Mouse (Mus musculus): ENCODE measurements at regions not wholly inside any gene's neighbourhood (a gene's known extent, or its start where the extent isn't known, plus 50 kb on each side); places are given as distances from the start of the nearest gene placed in this dataset.

DNA sequence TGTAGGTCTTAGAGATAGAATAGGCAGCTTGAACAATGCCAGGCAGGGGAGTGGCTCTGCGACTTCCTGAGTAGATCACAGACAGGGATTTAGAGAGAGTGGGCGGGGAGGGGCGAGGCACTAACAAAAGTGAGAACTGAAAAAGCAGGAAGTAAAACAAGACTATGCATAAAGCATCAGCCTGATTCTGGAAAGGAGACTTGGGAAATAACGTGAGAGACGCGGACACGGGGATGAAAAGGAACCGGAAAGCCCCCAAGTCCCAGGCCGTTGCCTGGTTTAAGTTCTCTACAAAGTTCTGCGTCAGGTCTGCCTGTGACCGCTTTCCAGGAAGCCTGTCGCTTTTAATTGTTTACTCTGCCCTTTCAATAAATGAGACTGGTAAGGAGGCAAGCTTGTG, 86.3 kb downstream of the D16Ertd472e start:
- ATAC-seq (replicated peaks in 1 of 2; ENCODE audit: insufficient read depth in 1 of 2, low FRiP score in 2 of 2, low TSS enrichment in 1 of 2, low read depth in 1 of 2, poor library complexity in 2 of 2, severe bottlenecking in 2 of 2) = peak; percentile 96 to 98

DNA sequence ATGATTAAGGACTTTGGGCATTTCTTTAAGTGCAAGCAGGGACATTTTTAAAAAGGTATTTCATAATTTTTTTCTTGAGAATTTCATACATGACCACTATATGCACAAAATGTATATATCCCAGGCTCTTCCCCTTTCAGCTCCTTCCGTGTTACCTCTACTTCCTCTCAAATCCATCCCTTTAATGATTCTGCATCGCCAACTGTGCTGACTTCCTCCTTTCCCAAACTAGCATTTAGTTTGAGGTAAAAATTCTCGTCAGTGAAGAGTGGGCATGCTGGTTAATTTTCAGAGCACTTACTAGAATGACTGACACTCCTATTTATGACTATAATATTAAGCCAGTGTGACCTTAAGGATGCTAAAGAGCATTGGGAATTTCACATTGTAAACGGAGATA, 86.9 kb downstream of the D16Ertd472e start:
- ATAC-seq (replicated peaks in 1 of 2; ENCODE audit: insufficient read depth in 1 of 2, low FRiP score in 2 of 2, low TSS enrichment in 1 of 2, low read depth in 1 of 2, poor library complexity in 2 of 2, severe bottlenecking in 2 of 2) = peak; percentile 17 to 52; a peak in 2 of 4 replicates

DNA sequence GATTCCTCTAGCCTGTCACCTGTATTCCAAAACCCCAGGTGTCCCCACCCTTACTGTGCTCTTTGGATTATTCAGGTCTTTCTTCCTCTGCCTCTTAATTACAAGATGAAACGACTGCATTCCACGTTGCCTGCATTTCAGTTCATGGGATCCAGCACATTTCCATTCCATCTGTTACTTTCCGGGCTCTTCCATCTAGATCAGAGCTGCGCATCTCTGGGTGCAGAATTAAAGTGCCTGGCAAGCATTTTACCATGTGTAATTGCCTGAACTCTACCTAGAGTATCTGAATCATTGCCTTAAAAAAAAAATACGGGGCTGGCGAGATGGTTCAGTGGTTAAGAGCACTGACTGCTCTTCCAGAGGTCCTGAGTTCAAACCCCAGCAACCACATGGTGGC, 90.0 kb downstream of the D16Ertd472e start:
- ATAC-seq (replicated peaks in 1 of 2; ENCODE audit: insufficient read depth in 1 of 2, low FRiP score in 2 of 2, low TSS enrichment in 1 of 2, low read depth in 1 of 2, poor library complexity in 2 of 2, severe bottlenecking in 2 of 2) = no peak

DNA sequence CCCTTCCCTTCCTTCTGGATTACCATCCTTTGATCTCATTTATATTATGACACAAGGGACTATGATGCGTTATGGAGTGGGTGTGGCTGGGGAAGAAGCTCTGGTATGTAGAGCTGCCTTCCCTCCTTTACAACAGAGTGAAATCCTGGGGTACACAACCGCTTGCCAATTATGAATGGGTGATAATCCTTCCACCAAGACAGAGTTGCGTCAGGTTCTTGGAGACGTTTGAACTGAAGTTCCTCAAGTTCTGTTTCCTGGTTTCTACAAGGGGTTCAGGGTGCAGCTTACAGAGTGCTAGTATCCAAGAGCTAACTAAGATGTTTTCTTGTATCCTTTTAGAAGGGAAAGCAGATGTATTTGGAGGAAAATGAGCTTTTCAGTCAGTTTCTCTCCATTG, 92.2 kb downstream of the D16Ertd472e start:
- ATAC-seq (replicated peaks in 1 of 2; ENCODE audit: insufficient read depth in 1 of 2, low FRiP score in 2 of 2, low TSS enrichment in 1 of 2, low read depth in 1 of 2, poor library complexity in 2 of 2, severe bottlenecking in 2 of 2) = no peak

DNA sequence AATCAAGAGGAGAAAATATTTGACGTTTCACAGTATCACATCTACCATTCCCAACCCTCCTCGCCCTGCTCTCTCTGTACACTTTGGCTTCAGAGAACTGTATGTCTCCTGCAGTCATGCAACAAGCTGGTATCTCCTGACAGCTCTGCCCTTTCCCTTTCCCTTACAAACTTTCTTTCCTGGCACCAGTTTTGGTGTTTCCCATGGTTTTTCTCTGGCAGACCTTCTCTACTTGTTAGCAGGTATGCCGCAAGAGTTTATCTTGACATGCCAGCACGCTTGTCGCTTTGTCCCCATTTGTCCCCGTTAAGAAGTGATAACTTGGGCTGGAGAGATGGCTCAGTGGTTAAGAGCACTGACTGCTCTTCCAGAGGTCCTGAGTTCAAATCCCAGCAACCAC, 94.9 kb downstream of the D16Ertd472e start:
- no peak for ATAC-seq (replicated peaks in 1 of 2; ENCODE audit: insufficient read depth in 1 of 2, low FRiP score in 2 of 2, low TSS enrichment in 1 of 2, low read depth in 1 of 2, poor library complexity in 2 of 2, severe bottlenecking in 2 of 2)

DNA sequence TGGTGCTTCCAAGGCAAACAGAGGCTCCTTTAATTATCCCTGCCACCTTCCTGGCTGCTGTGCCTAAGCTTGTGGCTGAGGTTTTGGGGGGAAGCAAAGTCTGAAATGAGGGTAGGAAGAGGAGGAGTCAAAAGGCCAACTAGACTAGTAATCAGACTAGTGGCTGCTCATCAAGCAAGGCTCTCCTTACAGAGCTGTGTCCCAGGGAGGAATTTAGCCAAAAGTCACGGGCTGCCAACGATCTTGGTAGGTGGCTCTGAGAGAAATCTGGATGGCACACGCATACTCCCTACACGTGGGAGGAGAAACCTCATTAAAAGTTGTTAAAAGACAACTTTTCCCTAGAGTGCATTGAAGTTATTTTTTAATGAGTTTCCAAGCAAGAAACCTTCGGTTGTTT, 95.4 kb downstream of the D16Ertd472e start:
- ATAC-seq (replicated peaks in 1 of 2; ENCODE audit: insufficient read depth in 1 of 2, low FRiP score in 2 of 2, low TSS enrichment in 1 of 2, low read depth in 1 of 2, poor library complexity in 2 of 2, severe bottlenecking in 2 of 2) = no peak

DNA sequence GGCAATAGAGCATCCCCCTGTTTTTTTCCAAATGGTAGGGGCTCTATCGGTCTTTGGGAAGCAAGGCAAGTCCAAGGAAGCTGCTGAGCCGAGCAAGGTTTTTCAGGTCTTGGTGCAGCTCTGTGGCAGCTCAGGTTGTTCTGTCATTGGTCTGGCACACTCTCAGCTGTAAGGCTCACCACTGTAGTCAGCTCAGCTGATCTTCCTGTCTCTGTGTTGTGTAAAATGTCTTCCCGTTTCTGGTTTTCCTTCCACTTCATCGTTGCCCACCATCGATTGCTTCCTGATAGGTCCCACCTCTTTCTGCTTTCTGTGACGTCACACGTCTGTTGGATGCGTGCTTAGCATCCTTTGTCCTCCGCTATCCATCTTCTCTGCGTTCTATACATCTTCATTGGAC, 96.2 kb downstream of the D16Ertd472e start:
- peak; percentile 17 to 35; a peak in 2 of 4 replicates for ATAC-seq (replicated peaks in 1 of 2; ENCODE audit: insufficient read depth in 1 of 2, low FRiP score in 2 of 2, low TSS enrichment in 1 of 2, low read depth in 1 of 2, poor library complexity in 2 of 2, severe bottlenecking in 2 of 2)

DNA sequence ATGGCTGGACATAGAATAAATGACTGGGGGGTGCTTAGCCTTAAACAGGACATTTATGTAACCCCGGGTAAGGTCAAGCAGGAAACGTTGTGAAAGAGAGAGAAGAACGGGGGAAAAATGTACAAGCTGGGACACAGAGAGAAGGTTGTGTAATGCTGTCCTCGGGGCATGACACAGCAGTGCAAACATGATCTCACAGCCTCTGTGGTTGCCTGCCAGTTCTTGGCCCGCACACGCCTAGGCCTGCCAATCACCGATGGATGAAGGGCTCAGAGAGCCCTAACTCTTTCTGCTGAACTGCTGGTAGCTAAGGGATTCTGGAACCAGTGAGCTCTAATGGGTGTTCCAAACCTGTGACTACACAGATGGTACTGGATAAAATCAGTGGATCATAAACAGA, 96.5 kb upstream of the Btg3 start:
- ATAC-seq (replicated peaks in 1 of 2; ENCODE audit: insufficient read depth in 1 of 2, low FRiP score in 2 of 2, low TSS enrichment in 1 of 2, low read depth in 1 of 2, poor library complexity in 2 of 2, severe bottlenecking in 2 of 2) = peak; percentile 97 to 98

DNA sequence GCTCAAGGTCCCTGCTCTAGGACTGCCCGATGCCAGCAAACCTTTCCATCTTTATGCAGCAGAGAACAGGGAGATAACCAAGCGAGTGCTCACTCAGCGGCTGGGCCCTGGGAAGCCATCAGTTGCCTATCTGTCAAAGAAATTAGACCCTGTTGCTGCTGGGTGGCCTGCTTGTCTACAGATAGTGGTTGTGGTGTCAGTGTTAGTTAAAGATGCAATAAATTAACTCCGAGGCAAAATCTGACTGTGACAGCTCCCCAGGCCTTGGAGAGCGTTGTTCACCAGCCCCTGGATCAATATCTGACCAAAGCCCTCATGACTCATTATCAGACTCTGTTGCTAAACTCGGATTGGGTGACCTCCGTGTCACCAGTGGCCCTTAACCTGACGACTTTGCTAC, 83.0 kb upstream of the Btg3 start:
- peak in 1 of 2 experiments; percentile 21; a peak in 1 of 4 replicates for ATAC-seq (replicated peaks in 1 of 2; ENCODE audit: insufficient read depth in 1 of 2, low FRiP score in 2 of 2, low TSS enrichment in 1 of 2, low read depth in 1 of 2, poor library complexity in 2 of 2, severe bottlenecking in 2 of 2)

DNA sequence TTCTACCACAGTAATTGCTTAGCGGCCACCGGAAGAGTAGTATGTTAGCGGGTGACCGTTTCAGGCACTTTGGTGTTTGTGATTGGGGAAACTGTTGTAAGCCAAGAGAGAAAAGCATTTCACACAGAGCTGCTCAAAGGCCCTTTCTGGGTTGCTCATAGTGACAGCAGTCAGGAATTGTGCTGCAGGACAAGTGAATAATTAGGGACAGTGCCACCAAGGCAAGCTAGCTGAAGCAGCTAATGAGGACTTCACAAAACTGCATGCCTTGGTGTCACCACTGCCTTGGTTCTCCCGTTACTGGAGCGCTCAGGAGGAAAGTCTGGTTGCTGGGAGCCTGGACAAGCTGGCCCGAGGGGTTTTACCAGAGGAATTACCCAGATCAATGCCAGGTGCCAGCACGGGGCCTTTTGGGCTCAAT, 80.7 kb upstream of the Btg3 start:
- ATAC-seq (replicated peaks in 1 of 2; ENCODE audit: insufficient read depth in 1 of 2, low FRiP score in 2 of 2, low TSS enrichment in 1 of 2, low read depth in 1 of 2, poor library complexity in 2 of 2, severe bottlenecking in 2 of 2) = no peak

DNA sequence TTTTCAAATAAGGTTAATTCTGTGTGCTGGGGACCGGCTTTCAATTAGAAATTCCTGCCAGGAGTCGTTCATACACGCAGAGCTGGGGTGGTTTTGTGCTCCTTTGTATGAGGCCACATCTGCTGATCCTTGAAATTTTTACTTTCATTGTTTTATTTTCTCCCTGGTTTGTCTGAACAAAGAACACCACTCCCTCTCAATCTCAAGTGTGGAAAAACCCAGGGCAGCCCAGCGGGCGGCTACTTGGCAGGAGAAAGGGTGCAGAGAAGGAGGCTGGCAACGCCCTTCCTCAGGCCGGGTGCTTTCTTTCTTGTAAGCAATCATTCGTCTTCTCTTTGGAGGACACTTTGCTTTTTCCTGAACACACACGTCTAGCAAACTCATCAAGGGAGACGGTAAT, 79.4 kb upstream of the Btg3 start:
- ATAC-seq (replicated peaks in 1 of 2; ENCODE audit: insufficient read depth in 1 of 2, low FRiP score in 2 of 2, low TSS enrichment in 1 of 2, low read depth in 1 of 2, poor library complexity in 2 of 2, severe bottlenecking in 2 of 2) = no peak

DNA sequence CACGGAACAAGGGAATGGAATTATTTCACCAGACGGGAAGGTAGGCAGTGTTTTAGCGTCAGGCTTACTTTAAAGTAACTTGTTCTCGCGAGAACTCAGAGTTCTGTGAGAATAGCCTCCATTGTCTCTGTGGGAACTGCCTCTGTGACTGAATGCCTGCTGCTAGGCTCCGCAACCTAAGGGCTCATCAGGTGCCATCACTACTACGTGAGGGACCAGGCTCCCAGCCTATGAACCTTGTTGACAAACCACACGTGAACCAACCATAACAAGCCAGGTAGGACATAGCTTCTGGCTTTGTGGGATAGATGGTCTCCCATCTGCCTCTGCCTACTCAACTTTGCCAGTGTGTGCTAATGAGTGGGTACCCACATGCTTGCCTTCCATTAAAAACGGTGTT, 77.5 kb upstream of the Btg3 start:
- no peak for ATAC-seq (replicated peaks in 1 of 2; ENCODE audit: insufficient read depth in 1 of 2, low FRiP score in 2 of 2, low TSS enrichment in 1 of 2, low read depth in 1 of 2, poor library complexity in 2 of 2, severe bottlenecking in 2 of 2)

DNA sequence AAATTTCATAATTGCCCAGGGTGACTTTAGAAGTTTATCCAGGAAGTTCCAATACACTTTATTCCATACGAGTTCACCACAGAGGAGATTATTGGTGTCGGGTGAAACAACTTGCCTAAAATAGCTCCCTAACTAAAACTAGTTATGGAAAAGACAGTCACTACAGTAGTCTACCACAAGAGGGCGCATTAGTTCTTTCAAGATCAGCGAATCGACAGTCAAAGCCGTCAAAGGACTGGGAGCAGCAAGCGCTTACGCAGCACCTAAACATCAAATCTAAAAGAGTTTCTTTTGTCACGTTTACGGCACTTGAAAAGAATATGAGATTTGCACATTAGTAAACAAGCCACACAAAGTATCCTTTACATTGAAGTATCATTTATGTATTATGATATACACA, 75.3 kb upstream of the Btg3 start:
- ATAC-seq (replicated peaks in 1 of 2; ENCODE audit: insufficient read depth in 1 of 2, low FRiP score in 2 of 2, low TSS enrichment in 1 of 2, low read depth in 1 of 2, poor library complexity in 2 of 2, severe bottlenecking in 2 of 2) = peak; percentile 88 to 96

DNA sequence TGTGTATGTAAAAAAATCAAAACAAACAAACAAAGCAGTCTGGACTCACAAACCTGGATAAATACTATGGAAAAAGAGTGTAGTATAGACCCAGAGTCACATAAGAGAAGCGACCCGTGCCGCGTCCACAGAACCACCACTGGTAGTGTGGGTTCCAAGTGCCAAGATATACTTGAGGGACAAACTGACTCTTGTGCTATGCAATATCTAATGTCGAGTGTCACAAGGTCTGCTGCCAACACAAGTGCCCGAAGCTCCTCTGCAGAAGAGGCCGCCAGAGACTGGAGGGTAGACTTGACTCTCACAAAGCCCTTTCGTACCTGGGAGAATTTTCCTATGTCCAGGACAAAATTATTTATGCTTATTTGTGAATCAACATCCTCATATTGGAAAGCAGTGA, 74.8 kb upstream of the Btg3 start:
- ATAC-seq (replicated peaks in 1 of 2; ENCODE audit: insufficient read depth in 1 of 2, low FRiP score in 2 of 2, low TSS enrichment in 1 of 2, low read depth in 1 of 2, poor library complexity in 2 of 2, severe bottlenecking in 2 of 2) = no peak

DNA sequence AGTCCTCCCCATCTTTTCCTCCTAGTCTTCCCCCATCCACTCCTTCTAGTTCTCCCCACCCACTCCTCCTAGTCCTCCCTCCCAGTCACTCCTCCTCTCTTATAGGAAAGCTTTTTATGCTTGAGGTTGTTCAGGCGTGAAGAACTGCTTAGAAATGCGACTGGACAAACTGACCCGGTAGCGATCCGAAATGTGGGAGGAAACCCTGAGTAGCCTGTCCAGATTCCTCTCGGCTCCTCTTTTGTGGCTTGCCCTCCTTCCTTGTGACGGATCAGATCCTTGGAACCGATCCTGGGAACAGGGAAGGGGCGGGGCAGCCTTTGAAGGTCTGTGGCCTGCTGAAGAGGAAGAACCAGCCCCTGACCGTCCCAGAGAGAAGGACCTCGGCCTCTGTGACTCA, 74.3 kb upstream of the Btg3 start:
- ATAC-seq (replicated peaks in 1 of 2; ENCODE audit: insufficient read depth in 1 of 2, low FRiP score in 2 of 2, low TSS enrichment in 1 of 2, low read depth in 1 of 2, poor library complexity in 2 of 2, severe bottlenecking in 2 of 2) = no peak

DNA sequence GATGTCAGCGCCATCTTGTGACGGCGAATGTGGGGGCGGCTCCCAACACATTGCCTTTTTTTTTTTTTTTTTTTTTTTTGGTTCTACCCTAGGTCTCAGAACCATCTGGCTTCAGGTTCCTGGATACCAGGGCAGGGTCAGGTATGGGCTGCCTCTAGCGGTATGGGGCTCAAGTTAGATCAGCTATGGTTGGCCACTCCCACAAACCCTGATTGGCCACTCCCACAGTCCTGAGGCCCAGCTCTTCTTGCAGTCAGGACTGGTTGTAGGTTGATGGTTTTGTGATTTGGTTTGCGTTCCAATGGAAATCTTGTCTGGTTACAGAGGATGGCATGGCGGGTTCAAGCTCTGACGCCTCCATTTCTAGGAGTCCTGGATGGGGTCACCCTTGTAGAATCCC, 72.2 kb upstream of the Btg3 start:
- ATAC-seq (replicated peaks in 1 of 2; ENCODE audit: insufficient read depth in 1 of 2, low FRiP score in 2 of 2, low TSS enrichment in 1 of 2, low read depth in 1 of 2, poor library complexity in 2 of 2, severe bottlenecking in 2 of 2) = no peak

DNA sequence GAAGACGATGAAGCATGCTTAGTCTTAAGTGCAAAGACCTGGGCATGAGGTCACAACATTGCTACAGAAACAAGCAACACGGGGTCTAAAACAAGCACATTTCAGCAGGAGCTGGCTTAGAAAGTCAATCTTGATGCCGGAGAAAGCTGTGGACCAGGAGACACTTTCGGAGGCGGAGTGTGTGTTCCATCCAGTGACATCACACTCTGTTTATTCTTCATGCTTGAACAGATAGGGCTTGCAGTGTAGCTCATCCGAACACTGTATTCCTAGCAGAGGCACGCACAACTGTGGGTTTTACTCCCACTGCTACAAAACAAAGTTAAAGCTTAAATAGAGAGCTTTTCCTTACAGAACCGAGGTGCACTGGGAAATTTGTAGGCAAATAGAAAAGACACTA, 66.3 kb upstream of the Btg3 start:
- no peak for ATAC-seq (replicated peaks in 1 of 2; ENCODE audit: insufficient read depth in 1 of 2, low FRiP score in 2 of 2, low TSS enrichment in 1 of 2, low read depth in 1 of 2, poor library complexity in 2 of 2, severe bottlenecking in 2 of 2)

DNA sequence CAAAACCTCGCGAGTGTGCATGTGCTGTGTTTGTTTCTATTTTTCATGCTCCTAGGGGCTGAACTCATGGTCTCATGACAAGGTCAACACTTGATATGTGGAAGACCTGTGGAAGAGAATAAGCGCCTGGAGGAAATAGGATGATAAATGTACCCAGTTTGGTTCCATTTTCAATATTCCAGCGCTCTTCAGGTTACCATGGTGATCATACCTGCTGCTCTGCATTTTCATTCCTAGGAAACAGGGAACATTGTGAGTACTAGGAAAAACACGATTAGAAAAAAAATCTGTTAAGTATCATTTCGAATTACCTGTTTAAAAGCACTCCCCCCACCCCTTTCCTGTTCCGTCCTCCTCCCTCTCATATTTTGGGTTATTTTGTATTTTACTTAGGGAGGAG, 65.8 kb upstream of the Btg3 start:
- no peak for ATAC-seq (replicated peaks in 1 of 2; ENCODE audit: insufficient read depth in 1 of 2, low FRiP score in 2 of 2, low TSS enrichment in 1 of 2, low read depth in 1 of 2, poor library complexity in 2 of 2, severe bottlenecking in 2 of 2)

DNA sequence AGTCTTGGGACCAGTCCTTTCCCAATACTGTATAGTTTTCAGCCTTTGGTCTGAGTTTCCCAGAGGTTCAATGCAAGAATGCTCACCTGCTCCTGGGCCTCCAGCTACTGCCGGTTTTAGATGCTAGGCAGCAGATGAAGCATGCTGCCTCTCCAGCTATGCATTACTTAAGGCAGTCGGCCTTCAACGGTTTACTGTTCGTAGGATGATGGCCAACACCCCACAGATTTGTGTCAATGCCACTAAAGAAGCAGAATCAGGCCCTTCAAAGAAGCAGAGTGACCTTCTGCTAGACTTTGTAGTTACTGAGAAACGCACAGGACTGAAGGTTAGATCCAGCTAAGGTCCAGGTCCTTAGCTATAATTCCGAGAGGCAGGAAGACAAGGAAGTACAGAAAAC, 65.0 kb upstream of the Btg3 start:
- no peak for ATAC-seq (replicated peaks in 1 of 2; ENCODE audit: insufficient read depth in 1 of 2, low FRiP score in 2 of 2, low TSS enrichment in 1 of 2, low read depth in 1 of 2, poor library complexity in 2 of 2, severe bottlenecking in 2 of 2)

DNA sequence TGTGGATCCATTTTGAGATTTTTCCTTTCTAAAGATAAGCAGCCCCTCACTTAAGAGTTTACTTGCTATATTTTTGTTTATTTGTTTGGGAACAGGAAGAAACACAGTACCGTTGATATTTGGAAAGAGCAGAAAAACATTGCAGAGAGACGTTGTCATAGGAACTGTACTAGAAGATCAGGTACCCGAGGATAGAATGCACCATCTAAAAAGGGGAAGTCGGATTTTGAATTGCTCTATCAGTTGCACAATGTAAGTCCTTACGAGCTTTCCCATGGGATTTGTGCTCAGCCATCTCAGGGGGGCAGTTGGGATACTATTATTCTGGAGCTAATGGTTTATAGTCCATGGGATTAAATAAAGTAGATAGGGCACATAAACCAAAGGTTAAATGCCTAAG, 58.7 kb upstream of the Btg3 start:
- ATAC-seq (replicated peaks in 1 of 2; ENCODE audit: insufficient read depth in 1 of 2, low FRiP score in 2 of 2, low TSS enrichment in 1 of 2, low read depth in 1 of 2, poor library complexity in 2 of 2, severe bottlenecking in 2 of 2) = no peak
